Mouse (Mus musculus) liver, embryonic 11.5 days (tissue): ENCODE results near the gene Olfr669. TPM values are rescaled to one million over a fixed set of nuclear protein-coding genes. Genes with fewer than 3 reads are reported as not detected.
"Not testable (repeated sequence)": the region's sequence is repeated elsewhere in the genome, so short reads cannot be mapped to it uniquely, and the experiment has no call there.

ENCODE experiments used
- ATAC-seq: fragments of 200-750 bp; cut with Nextera tagmentation; replicated peaks from 2 replicates; pipeline ENCODE4 v1.8.0; 2017; ENCODE audit warnings: moderate number of reproducible peaks, mild to moderate bottlenecking, moderate TSS enrichment, moderate library complexity; ENCODE audit not compliant: low FRiP score
- DNase-seq: peaks from one replicate; pipeline ENCODE4 v3.0.0-alpha.2; 2017; ENCODE audit warnings: low spot score
- H3K27ac ChIP-seq: fragments of 300-500 bp; sonication (generic); 2 replicates; pipeline ENCODE4 v1.5.1; 2014; ENCODE audit warnings: mild to moderate bottlenecking, low read depth, low read length, control low read depth
- H3K27me3 ChIP-seq: fragments of 300-500 bp; sonication (generic); replicated peaks from 2 replicates; pipeline ENCODE4 v1.6.1; 2014; ENCODE audit warnings: low read length, mixed read lengths; ENCODE audit not compliant: control insufficient read depth, insufficient read depth
- H3K36me3 ChIP-seq: fragments of 300-500 bp; sonication (generic); 2 replicates; pipeline ENCODE4 v1.6.1; 2014; ENCODE audit warnings: mild to moderate bottlenecking, low read length, moderate library complexity, mixed read lengths; ENCODE audit not compliant: control insufficient read depth, insufficient read depth
- H3K4me1 ChIP-seq: fragments of 300-500 bp; sonication (generic); replicated peaks from 2 replicates; pipeline ENCODE4 v1.6.1; 2014; ENCODE audit warnings: low read length, mixed read lengths; ENCODE audit not compliant: control insufficient read depth, insufficient read depth
- H3K4me2 ChIP-seq: fragments of 300-500 bp; sonication (generic); 2 replicates; pipeline ENCODE4 v1.6.1; 2014; ENCODE audit warnings: mild to moderate bottlenecking, control low read depth, moderate library complexity
- H3K4me3 ChIP-seq: fragments of 300-500 bp; sonication (generic); 2 replicates; pipeline ENCODE4 v1.5.1; 2014; ENCODE audit warnings: low read depth, low read length, control low read depth
- H3K9ac ChIP-seq: fragments of 300-500 bp; sonication (generic); 2 replicates; pipeline ENCODE4 v1.6.1; 2014; ENCODE audit warnings: low read depth, low read length, control low read depth
- H3K9me3 ChIP-seq: fragments of 300-500 bp; sonication (generic); 2 replicates; pipeline ENCODE4 v1.6.1; 2016; ENCODE audit warnings: low read length, inconsistent platforms, mixed read lengths; ENCODE audit not compliant: control insufficient read depth
- WGBS: fragments of 180-500 bp; shearing (Covaris S2); extraction: QIAGEN DNeasy Blood & Tissue Kit; methylation state at CpG from one replicate; pipeline ENCODE4 v1.1.7; 2014; 5-methylcytosine and 5-hydroxymethylcytosine counted together
- polyA plus RNA-seq: library from polyadenylated mRNA; unstranded; fragments of >200 nt; fragmentation: Nextera tagmentation; extraction: Ambion mirVana; gene quantifications from 2 replicates; pipeline ENCODE4 v1.2.1, GENCODE M21; 2014

Olfr669 gene
- polyA plus RNA-seq, result not detected in 2 replicates

DNA sequence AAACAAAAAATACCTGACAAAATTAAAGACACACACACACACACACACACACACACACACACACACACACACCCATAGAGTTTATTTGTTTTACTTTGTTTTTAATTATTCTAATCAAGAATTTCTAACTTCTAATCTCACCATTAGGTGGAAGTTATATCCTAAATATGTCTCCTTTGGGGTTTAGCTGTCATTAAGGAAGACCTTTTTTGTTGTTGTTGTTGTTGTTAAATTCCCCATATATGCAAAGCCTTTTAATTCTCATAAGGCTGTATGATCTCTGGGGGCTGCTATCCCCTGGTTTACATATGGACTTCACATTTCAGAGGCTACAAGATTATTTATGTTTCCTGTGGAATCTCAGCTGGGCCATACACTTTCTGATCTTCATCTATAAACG lies at the start of gene Olfr669:
TSS of gene Olfr669 (plus strand) at position 301 of the 400 bp plus-strand sequence.
- H3K4me3 ChIP-seq, result no peak within 1 kb of the TSS
- H3K9me3 ChIP-seq, result no peaks in the 10 kb centered on the region
- no peak within 1 kb of the TSS for H3K4me2 ChIP-seq
- ATAC-seq, result no peak
- no peak within 1 kb of the TSS for H3K9ac ChIP-seq
- no peak for DNase-seq
- H3K27ac ChIP-seq, result no peak within 1 kb of the TSS
- WGBS, result 71% methylated on average over 1 of the region's 1 CpGs
- no peaks in the 10 kb centered on the region for H3K4me1 ChIP-seq
- no peaks in the 10 kb centered on the region for H3K36me3 ChIP-seq
- H3K27me3 ChIP-seq, result no peaks in the 10 kb centered on the region

DNA sequence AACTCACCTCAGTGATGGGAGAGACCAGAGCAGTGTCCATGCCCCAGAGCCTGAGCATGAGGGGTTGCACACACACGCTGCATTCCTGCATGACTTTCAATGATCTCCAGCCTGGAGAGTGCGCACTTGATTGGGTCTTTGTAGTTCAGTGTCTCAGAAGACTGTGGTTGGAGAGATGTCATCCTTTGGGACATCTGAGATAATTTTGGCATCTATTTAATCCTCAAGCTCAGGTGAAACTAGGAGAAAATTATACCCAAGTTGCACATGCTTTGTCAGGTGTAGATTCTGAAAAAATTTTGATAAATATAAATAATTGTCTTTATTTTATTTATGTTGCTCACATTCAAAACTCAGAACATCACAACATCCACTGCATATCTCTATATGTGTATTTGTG lies 38.2 kb upstream of the Olfr669 start, which contains the start of gene Olfr666:
TSS of gene Olfr666 (minus strand) at position 101 of the 400 bp plus-strand sequence.
- ATAC-seq (no peak), DNase-seq (no peak)
- H3K9ac ChIP-seq, result no peak within 1 kb of the TSS
- no peaks in the 10 kb centered on the region for H3K4me1 ChIP-seq
- no peak within 1 kb of the TSS for H3K27ac ChIP-seq
- 76% methylated on average over 2 of the region's 2 CpGs for WGBS
- no peaks in the 10 kb centered on the region for H3K36me3 ChIP-seq
- no peaks in the 10 kb centered on the region for H3K27me3 ChIP-seq
- no peak within 1 kb of the TSS for H3K4me3 ChIP-seq
- H3K4me2 ChIP-seq, result no peak within 1 kb of the TSS
- no peaks in the 10 kb centered on the region for H3K9me3 ChIP-seq

DNA sequence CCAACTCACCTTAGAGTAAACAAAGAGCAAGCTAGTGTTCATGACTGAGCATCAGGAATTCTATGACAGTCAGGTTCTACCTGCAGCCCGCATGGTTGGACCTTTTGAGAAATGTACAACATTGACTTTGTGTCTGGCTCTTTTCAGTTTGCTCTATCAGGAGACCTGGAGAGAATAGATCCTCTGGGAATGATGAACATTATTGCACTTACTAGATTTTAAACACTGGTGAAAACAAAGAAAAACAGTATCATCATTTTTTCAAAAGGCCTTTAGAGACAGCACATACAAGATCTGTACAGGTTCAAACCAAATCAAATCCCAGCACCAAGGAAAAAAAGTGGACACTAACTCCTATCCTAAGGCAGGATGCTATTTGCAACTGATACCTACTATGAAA lies 12.7 kb upstream of the Olfr669 start, which contains the start of gene Olfr667:
TSS of gene Olfr667 (minus strand) at position 101 of the 400 bp plus-strand sequence.
- no peak for ATAC-seq
- WGBS, result 84% methylated on average over 1 of the region's 1 CpGs
- H3K9me3 ChIP-seq, result no peaks in the 10 kb centered on the region

DNA sequence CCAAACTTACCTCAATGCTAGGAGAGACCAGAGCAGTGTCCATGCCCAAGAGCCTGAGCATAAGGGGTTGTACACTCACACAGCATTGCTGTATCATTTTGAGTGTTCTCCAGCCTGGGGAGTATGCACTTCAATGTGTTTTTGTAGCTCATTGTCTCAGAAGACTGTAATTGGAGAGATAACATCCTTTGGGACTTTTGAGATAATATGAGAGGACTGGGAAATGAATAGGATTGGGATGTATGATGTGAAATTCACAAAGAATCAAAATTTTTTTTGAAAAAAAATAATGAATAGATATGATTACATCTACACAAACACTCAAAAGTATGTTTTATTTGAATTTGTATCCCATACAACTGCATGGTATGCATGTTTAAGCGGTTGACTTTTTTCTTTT lies 6.1 kb upstream of the Olfr669 start, which contains the start of gene Olfr668:
TSS of gene Olfr668 (minus strand) at position 101 of the 400 bp plus-strand sequence.
- no peaks in the 10 kb centered on the region for H3K4me1 ChIP-seq
- H3K9me3 ChIP-seq, result no peaks in the 10 kb centered on the region
- no peak within 1 kb of the TSS for H3K27ac ChIP-seq
- WGBS, result 67% methylated on average over 1 of the region's 1 CpGs
- DNase-seq (no peak), ATAC-seq (no peak)
- no peak within 1 kb of the TSS for H3K9ac ChIP-seq
- H3K4me3 ChIP-seq, result no peak within 1 kb of the TSS
- no peaks in the 10 kb centered on the region for H3K36me3 ChIP-seq
- no peaks in the 10 kb centered on the region for H3K27me3 ChIP-seq
- no peak within 1 kb of the TSS for H3K4me2 ChIP-seq

More for the DNA sequence above, 12.7 kb upstream of the Olfr669 start, which contains the start of gene Olfr667:
- Histone ChIP-seq H3K4me3 (no peak within 1 kb of the TSS), H3K27ac (no peak within 1 kb of the TSS), H3K4me1 (no peaks in the 10 kb centered on the region), H3K9ac (no peak within 1 kb of the TSS), H3K4me2 (no peak within 1 kb of the TSS), H3K36me3 (no peaks in the 10 kb centered on the region), H3K27me3 (no peaks in the 10 kb centered on the region)
- no peak for DNase-seq

DNA sequence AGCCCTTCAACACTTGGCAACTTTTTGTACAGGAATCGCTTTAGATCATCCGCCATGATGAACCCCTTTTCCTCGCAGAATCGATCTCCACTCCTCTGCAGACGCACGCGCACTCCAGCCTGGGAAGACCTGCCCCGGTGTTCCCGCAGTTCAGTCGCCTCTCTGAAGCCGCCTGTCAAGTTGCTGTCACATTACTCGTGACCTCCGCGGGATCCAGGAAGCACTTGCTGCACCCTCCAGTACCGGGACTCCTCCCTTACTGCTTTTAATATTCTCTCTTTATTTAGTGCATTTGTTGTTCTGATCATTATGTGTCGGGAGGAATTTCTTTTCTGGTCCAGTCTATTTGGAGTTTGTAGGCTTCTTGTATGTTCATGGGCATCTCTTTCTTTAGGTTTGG lies 16.2 kb downstream of the Olfr669 start:
- not testable (repeated sequence) for H3K27me3 ChIP-seq

DNA sequence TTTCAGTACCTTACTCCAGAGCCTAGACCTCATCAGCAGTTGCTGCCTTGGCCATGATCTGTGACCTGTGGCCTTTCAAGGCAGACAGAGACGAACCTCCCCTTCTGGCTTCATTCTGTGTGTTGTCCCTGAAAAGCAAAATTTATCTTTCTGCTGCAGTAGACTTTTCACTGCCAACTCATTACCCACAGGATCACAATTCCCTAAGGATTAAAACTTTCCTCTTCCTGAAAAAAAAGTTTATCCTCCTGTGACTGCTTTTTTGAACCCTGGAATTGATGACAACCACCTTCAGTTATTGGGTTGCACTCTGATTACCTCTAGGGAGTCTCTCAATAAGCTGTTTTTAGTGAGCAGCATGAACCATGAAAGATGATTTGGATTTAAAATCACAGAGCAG lies 28.5 kb downstream of the Olfr669 start, which contains the start of gene Olfr670:
TSS of gene Olfr670 (minus strand) at position 101 of the 400 bp plus-strand sequence.
- Histone ChIP-seq H3K4me2 (no peak within 1 kb of the TSS), H3K9me3 (no peaks in the 10 kb centered on the region), H3K9ac (no peak within 1 kb of the TSS), H3K27me3 (no peaks in the 10 kb centered on the region), H3K4me3 (no peak within 1 kb of the TSS), H3K4me1 (no peaks in the 10 kb centered on the region), H3K27ac (no peak within 1 kb of the TSS), H3K36me3 (no peaks in the 10 kb centered on the region)
- 45% methylated on average over 1 of the region's 1 CpGs for WGBS
- ATAC-seq, result no peak
- DNase-seq, result no peak

More for the DNA sequence above, 16.2 kb downstream of the Olfr669 start:
- H3K9ac ChIP-seq, H3K36me3 ChIP-seq, H3K9me3 ChIP-seq, ATAC-seq, H3K27ac ChIP-seq, H3K4me2 ChIP-seq, DNase-seq, H3K4me3 ChIP-seq, H3K4me1 ChIP-seq: not testable (repeated sequence)
- WGBS, result 87% methylated on average over 16 of the region's 16 CpGs

DNA sequence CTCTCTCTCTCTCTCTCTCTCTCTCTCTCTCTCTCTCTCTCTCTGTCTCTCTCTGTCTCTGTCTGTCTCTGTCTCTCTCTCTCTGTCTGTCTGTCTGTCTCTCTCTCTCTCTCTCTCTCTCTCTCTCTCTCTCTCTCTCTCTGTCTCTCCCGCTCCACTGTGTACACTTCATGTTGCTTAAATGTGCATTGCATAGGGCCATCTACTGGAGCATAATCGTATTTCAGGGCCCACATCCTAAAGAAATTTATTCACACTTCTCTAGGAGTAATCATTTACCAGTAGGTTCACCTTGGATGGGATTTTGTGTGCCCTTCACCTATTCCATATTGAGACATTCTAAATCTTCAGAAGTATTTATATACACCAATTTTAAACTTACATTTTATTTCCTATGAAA lies 38.5 kb downstream of the Olfr669 start:
- H3K27ac ChIP-seq, ATAC-seq, H3K27me3 ChIP-seq, H3K9me3 ChIP-seq, H3K36me3 ChIP-seq, DNase-seq, H3K4me1 ChIP-seq, H3K4me2 ChIP-seq, H3K4me3 ChIP-seq, H3K9ac ChIP-seq: not testable (repeated sequence)
- WGBS, result 72% methylated on average over 2 of the region's 2 CpGs

DNA sequence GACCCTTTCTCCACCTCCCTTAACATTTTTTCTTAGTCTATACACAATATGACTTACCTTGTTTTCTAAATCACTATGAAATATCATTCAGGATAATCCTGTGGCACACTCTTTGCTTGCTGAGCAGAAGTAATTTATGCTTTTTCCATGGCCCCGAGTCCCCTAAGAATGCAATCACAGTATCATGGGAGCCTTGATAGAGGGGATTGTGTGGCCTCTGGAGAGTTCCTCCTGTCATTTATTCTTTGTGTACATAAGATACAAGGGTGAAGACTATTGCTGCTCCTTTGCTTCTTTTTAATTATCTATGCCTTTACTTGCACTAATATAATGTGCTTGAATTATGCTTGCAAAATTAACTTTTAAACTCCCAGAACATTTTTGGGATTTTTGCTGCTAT lies 45.0 kb downstream of the Olfr669 start, which contains the start of gene Olfr671:
TSS of gene Olfr671 (minus strand) at position 101 of the 400 bp plus-strand sequence.
- H3K9me3 ChIP-seq, result no peaks in the 10 kb centered on the region
- no peak within 1 kb of the TSS for H3K4me2 ChIP-seq
- no peak within 1 kb of the TSS for H3K27ac ChIP-seq
- ATAC-seq (no peak), DNase-seq (no peak)
- H3K9ac ChIP-seq, result no peak within 1 kb of the TSS
- no peaks in the 10 kb centered on the region for H3K4me1 ChIP-seq
- H3K4me3 ChIP-seq, result no peak within 1 kb of the TSS
- H3K36me3 ChIP-seq, result no peaks in the 10 kb centered on the region
- H3K27me3 ChIP-seq, result no peaks in the 10 kb centered on the region
- WGBS, result 66% methylated on average over 1 of the region's 1 CpGs
